Mouse (Mus musculus) thymus, postnatal 0 days (tissue): ENCODE measurements around the gene Rnaseh2c. TPM values are rescaled to one million over a fixed set of nuclear protein-coding genes. Genes with fewer than 3 reads are reported as not detected.

Experiments used
- DNase-seq: peaks from one replicate; pipeline ENCODE4 v3.0.0-alpha.2; 2015; ENCODE audit warnings: low spot score
- polyA plus RNA-seq: library from polyadenylated mRNA; unstranded; fragments of >200 nt; fragmentation: Nextera tagmentation; extraction: Ambion mirVana; gene quantifications from 2 replicates; pipeline ENCODE4 v1.2.1, GENCODE M21; 2015

Gene Rnaseh2c
- polyA plus RNA-seq = 127 and 157 TPM in 2 replicates

DNA sequence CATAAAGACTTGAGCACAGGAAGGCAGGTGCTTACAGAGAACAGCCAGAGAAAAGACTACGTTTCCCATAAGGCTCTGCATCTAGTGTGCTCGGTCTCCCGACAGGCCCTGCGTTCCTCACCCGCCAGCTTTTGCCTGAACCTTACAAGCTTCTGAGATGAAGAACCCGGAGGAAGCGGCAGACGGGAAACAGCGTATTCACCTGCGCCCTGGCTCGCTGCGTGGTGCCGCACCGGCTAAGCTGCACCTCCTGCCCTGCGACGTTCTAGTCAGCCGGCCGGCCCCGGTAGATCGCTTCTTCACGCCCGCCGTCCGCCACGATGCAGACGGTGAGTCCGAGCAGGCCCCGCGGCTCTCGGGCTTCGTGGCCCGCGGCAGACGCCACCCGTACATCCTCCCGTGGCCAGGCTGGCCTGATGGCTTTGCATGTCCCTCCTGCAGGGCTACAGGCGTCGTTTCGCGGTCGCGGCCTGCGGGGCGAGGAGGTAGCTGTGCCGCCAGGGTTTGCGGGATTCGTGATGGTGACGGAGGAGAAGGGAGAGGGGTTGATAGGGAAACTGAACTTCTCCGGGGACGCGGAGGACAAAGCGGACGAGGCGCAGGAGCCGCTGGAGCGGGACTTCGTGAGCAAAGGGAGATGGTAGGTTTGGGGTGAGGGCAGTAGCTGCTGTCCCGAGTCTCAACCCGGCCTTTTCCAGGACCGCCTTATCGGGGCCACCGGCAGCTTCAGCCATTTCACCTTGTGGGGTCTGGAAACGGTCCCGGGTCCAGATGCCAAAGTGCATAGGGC, at the start of gene Rnaseh2c:
Gene Rnaseh2c (plus strand): TSS at position 122 of the 790 bp plus-strand sequence.
- peak; percentile 91 for DNase-seq

DNA sequence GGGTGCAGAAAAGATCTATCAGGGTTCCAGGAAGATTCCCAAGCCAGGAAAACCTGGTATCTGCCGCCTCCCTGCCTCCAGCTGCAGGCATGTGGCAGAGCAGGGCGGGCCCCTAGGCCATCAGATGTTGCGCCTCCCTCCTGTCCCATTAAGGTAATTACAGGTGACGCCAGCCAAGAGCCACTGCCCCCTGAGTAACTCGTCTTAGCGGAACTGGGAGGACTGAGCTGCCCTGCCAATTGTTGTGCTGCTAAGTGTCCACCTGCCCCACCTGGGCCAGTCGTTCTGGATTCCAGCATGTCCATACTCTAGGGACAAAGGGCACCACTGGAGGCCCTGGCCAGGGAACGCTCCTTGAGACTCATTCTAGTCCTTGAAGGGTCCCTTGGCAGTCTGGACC, 47.9 kb upstream of the Rnaseh2c start:
- no peak for DNase-seq

DNA sequence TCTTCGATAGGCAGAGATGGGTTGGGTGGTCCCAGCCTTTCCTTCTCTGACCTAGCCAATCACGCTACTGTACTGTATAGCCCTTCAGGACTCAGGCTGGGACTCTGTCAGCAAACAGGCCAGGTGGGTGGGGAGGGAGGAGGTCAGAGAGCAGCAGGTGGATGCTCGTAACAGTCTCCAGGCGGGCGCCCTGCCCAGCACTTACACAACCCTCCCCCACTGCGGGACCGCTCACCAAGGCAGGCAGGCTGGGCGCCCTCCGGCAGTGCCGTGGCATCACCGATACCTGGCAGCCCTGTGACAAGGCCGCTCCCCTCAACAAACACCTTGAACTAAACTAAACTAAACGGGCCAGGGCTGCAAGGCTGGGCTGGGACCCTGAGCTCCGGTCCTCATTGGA, 47.5 kb upstream of the Rnaseh2c start:
- no peak for DNase-seq

DNA sequence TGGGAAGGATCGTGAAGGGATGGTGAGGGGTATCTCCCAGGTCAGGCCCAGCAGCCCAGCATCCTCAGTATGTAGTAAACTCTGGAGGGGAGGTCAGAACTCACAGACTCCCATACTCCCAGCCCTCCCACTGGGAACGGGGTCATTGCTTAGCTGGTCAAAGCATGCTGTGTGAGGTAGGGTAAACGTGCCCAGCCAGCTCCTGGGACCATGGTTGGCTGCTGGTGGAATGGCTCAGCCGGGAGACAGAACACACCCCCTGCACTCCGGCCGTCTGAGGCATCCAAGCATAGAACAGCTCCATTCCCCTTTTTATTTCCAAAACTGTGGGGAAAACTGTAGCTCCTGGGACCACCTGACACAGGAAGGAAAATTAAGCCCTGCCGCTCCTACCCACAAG, 43.5 kb upstream of the Rnaseh2c start:
- DNase-seq = no peak

DNA sequence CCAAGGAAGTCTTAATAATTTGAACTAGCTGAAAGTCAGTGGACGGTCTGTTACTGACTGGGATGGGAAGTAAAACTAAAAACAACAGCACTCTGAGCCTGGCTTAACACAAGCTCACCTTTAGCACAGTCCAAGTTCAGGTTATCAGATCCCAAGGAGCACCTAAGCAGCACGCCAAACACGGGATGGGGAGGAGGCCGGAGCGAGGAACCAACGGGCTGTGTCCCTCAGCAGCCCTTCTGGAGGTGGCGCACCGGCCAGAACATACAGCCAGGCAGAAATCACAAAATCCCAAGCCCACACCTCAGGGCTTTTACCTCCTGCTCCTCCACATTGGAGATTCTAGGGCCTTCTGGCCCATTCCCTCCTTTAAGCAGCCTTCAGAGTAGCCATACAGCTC, 42.9 kb upstream of the Rnaseh2c start:
- no peak for DNase-seq

DNA sequence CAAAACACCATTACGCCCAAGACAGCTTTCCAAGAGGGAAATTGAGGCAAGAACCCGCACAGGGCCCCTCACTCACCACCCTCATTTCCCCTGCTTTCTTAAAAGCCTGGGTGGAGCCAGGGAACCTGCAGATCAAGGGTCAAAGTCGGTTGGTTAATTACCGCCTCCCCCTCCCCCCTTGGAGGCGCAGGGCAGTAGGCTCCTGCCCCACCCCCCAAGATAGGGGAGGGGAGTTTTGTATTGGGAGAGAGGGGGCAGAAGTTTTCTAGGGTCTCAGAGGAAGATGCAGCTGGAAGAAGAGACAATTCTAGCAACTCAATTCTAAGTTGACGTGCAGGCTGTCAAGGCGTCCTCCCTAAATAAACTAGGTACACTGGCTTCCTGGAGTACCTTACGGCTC, 42.4 kb upstream of the Rnaseh2c start:
- DNase-seq = no peak

DNA sequence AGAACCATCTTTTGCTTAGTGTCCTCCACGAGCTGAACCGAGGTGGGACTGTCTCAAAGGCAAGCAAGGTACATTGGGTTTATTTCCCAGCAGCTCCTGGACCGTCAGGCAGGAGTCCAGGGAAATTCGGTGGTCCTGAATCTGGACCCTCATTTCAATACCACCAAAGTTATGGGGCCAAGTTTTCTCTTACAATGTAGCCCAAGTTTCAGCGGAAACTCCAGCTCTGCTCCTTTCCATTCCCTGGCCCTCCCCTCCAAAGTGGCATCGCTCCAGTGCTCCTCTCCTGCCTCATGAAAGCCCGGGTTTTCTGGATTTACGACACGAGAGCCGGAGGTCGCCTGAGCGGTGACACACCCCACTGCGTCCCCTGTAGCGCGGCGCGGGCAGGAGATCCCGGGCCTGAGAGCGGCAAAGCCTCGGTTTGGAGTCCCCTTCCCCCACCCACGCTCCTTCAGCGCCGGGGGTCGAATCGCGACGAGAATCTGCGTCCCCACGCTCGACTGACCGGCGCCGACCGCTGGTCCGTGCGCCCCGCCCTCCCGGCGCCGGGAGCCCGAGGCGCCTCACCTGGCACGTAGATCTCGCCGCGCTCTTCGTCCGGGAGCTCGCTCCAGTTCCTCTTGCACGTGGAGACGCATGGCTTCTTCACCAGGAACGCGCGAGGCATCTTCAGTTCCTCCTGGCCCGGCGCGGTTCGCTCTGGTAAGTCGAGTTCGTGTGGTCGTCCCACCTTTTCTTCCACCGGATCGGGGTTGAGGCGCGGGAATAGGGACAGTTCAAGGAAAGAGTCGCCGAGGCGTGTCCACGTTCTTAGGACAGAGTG, 41.8 kb upstream of the Rnaseh2c start:
- no peak for DNase-seq

DNA sequence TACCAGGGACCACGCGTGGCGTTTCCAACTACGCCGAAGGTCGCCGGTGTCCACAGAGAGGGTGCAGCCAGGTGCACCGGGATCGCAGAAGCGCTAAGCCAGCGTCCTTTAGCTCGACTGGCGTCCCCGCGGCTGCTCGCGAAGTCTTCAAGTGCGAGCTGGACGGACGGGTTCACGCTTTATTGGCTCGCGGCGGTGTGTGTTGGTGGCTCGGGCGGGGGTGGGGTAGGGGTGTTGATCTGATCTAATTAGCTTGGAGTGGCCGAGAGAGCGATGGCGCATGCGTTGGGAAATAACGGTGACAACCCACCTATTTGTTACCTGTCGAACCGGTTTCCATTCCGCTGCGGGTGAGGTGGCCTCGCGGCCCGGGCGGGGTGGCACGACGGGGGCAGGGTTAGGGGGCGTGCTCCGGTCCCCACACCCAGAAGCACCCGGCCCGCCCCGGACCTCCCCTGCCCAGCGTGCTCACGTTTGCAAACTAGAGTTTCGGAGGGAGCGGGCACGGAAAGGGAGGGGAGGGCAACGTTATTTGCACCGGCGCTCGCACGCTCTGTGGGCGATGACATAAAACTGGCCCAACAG, 41.1 kb upstream of the Rnaseh2c start, which contains the start of gene Ovol1:
Gene Ovol1 (minus strand): TSS at position 190 of the 585 bp plus-strand sequence.
- DNase-seq = no peak

DNA sequence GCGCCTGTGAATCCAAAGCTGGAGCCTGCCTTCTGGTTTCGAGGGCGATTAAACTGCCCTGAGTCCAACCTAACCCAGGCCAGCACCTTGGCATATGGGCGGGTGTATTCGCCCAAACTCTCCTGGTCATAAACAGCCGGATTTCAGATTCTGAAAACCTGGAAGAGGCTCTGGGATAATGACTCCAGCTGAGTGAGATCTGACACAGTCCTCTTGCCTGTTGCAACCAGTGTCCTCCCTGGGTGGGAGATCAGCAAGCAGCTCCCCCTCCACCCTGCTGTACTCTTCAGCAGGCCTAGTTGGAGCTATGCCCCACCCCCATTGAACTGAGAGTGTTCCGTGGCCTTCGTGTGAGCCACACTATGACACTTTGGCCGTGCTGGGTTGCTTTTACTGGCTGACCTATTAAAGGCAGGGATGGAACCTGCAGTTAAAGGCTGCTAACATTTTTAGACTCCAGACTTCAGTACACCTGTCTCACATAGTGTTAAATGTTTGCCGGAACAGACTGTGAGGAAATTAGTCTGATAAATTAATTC, 40.4 kb upstream of the Rnaseh2c start:
- DNase-seq = no peak

DNA sequence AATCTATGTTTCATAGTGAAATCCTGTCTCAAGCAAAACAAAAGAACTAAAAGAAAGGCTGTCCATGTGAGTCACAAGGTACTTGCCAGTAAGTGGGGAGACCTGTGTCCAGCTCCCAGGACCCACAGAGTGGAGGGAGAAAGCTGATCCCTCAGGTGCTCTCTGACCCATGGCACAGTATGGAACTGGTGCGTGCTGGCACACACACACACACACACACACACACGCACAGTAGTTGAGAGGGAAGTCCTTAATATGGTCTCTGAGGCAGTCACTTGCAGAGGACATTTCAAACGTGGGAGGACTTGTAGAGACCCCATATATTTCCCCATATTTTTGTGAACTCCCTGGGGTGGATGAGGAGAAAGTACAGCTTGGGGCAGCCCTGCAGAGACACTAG, 39.8 kb upstream of the Rnaseh2c start:
- no peak for DNase-seq

DNA sequence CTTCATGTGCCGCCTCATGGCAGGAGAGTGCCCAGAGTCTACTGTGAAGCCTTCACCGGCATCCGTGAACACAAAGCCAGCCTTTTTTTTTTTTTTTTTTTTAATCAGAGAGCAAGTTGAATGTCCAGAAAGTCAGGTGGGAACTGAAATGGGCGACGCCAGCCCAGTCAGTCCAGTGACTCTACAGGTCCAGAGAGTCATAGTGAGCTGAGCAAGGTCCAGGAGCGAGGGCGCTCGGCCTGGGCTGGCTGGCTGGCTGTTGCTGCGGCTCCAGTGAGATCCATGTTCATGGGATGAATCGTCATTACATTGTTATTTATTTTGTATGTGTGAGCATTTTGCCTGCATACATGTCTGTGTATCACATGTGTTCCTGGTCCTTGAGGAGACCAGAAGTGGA, 38.9 kb upstream of the Rnaseh2c start:
- no peak for DNase-seq

DNA sequence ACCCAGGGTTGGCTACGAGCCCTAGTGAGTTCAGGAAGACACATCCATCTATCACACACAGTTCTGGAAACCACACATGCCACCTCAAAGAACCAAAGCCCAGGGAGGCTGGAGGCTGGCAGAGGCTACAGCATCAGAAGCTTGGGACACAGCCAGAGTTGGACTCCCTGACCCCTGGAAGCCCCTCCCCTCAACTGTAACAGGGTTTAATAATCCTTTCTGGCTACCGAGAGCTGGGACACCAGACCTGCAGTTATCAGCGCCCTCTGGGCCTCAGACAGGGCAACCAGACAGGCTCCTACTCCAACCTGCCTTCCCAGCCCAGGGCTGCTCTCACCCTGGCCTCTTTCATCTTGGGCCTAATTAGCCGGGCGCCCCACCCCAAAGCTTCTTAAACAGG, 35.4 kb upstream of the Rnaseh2c start:
- DNase-seq = peak; percentile 4

DNA sequence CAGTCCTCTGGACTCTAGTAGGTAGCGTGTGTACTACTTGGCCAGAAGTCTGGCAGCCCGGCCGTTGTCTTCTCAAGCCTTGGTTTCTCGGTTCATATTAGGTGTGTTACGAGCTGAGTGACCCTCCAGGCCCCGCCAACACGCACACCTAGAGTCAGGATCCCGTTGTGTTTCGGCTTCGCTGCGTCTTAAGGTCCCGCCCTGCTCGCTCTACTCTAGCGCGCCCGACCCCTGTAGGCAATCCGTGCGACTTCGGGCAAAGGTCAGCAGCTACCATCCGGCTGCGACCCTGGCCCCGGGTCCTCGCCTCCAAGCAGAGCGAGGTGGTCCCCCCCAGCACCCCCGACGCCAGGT, 34.5 kb upstream of the Rnaseh2c start:
- DNase-seq = no peak

DNA sequence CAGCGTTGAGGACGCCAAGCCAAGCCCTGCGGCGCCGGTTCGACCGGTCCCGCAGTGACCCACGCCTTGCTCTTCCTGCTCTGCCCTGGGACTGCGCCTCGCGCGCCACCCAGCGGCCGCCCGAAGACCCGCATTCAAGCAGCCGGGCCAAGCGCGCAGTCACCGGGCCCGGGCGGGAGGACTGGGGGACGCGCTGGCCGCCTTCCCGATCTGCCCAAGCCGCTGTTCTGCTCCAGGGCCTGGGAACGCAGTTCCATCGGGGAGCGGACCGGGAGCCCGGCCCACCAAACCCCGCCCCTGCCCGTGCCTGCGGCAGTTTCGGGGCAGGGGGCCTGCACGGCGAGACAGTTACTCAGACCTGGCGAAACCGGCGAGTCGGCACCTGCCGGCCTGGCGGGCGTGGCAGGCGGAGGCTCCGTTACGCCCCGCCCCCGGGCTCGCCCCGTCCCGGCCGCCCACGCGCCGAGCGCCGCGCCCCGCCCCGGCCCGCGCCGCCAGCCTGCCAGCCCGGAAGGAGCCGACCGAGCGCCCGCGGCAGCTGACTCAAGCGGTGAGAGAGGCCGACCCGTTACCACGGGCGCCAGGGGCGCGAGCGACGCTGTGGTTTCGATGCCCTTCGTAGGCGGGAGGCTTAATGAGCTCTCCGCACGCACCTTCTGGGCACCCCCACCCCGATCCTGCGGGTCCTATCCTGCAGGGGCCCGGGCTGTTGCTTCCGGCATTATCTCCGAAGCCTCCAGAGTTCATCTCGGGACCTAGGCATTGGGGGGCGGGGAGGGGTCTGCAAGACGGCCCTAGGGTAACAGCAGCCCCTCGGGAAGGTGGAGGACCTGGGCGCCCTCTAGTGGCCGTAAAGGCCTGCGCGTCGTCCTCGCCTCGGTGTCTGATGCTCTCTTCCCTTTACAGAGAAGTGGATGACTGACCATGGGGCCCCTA, 33.9 kb upstream of the Rnaseh2c start, which contains the start of gene Ap5b1:
Gene Ap5b1 (plus strand): TSS at position 492 of the 936 bp plus-strand sequence.
- DNase-seq = peak; percentile 89

DNA sequence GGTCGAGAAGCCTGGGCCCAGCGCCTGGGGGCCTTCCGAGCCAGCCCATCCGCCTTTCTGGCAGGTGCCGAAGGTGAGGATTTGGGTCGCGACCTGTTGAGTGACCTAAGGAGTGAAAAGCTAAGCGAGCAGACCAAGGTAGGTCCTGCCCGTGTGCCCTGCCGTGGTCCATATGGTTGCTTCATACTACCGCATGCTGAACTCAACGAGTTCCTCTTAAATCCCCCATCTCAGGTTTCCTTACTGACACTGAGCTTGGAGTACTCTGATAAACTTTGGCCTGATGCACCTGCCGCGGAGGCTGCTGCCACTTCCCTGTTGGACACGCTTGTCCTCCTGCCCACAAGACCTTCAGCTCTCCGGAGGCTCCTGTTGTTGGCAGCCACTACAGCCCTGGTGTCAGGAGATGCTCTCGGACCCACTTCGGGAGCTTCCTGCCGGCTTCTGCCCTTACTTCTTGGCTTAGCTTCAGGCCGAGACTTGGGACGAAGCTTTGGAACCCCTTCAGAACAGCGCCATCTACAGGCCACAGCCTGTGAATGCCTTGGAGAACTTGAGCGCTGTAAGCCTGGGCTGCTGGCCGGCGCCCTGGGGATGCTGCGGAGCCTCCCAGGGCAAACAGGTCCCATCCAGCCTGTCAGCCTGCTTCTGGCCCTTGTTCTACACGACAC, 33.1 kb upstream of the Rnaseh2c start:
- peak; percentile 89 for DNase-seq

DNA sequence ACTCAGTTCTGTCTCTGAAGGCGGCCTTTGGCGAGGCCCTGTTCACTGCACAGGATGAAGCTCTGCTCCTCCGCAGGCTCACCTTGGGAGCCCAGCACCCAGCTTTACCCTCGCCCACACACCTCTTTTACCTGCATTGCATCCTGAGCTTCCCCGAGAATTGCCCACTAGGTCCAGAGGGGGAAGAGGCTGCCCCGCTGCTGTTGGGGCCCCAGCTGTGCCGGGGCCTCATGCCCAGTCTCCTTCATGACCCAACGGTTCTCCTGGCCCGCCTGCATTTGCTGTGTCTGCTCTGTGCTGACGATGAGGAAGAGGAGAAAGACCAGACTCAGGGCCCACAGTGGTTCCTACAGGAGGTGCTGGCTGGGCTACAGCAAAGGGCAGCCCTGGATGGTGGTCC, 32.2 kb upstream of the Rnaseh2c start:
- DNase-seq = no peak

DNA sequence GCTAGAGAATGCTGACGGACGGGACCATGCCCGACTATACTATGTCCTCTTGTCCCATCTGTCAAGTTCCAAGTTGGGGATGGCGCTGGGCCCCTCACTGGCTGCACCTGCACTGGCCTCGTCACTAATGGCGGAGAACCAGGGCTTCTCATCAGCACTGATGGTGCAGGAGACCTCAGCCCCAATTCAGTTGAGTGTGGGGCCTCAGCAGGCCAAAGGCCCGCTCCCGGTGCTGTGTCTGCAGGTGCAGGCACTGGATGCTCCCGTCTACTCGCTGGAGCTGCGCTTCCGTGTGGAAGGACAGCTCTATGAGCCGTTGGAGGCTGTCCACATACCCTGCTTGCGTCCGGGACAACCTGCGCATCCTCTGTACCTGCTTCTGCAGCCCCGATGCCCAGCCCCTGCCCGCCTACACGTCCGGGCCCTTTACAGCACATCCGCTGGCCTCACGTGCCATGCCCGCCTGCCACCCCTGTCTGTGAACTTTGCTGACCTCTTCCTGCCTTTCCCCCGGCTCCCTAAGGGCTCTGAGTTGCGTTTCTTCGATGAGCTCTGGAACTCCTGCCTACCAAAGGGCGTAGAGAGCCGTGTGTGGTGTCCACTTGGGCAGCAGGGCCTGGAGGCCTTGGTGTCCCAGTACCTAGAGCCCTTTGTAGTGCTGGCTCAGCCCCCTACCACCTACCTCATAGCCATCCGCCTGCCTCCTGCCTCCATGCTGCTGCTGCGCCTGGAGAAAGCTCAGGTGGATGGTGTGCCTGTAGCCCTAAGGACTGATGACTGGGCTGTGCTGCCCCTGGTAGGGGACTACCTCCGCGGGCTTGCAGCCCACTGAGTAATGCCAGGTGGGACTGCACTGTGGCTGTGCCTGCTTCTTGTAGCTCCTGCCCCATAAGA, 31.1 kb upstream of the Rnaseh2c start:
- DNase-seq = no peak

DNA sequence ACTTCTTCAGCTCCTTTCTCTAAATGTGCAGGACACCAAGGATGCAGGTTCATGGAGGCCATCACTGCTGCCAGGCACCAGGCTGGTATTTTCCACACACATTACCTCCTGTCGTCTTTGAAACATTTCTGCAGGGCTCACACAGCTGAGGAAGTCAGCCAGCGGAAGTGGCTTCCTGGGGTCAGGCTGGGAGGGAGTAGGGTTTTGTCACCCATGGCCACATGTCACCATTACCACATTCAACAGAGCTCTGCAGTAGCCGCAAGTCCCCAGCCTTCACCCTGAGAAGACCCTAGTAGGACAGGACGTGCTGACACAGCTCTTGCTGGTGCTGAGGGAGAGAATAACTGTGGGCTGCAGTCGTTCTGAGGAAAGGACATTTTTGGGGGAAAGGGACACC, 29.8 kb upstream of the Rnaseh2c start:
- DNase-seq = peak; percentile 69
